Mouse (Mus musculus) macrophage (primary cell): Measurements from ENCODE around the gene Acvr1. TPM values are rescaled to one million over a fixed set of nuclear protein-coding genes. Genes with fewer than 3 reads are reported as not detected.

ENCODE experiments used
- H3K27ac ChIP-seq: fragments of 350-480 bp; formaldehyde crosslinking; 2 replicates; pipeline ENCODE4 v1.9.0; 2021
- H3K36me3 ChIP-seq: fragments of 350-480 bp; formaldehyde crosslinking; 2 replicates; pipeline ENCODE4 v1.9.0; 2021; ENCODE audit errors: inconsistent target
- H3K4me3 ChIP-seq: fragments of 350-480 bp; formaldehyde crosslinking; 2 replicates; pipeline ENCODE4 v1.9.0; 2021; ENCODE audit errors: inconsistent target
- H3K79me2 ChIP-seq: fragments of 350-480 bp; formaldehyde crosslinking; 2 replicates; pipeline ENCODE4 v1.9.0; 2021; ENCODE audit errors: inconsistent target
- WGBS: methylation state at CpG from one replicate; pipeline ENCODE4 v1.1.7; 2026; ENCODE audit warnings: inconsistent platforms; ENCODE audit not compliant: missing documents; 5-methylcytosine and 5-hydroxymethylcytosine counted together
- polyA plus RNA-seq: library from polyadenylated mRNA; stranded (reverse); fragments of 250-400 nt; gene quantifications from 3 replicates; pipeline ENCODE4 v1.2.4, GENCODE M21; 2018; ENCODE audit warnings: inconsistent platforms

The Acvr1 gene
- polyA plus RNA-seq, 1 experiment from 2014 or later: 10.7 TPM

DNA sequence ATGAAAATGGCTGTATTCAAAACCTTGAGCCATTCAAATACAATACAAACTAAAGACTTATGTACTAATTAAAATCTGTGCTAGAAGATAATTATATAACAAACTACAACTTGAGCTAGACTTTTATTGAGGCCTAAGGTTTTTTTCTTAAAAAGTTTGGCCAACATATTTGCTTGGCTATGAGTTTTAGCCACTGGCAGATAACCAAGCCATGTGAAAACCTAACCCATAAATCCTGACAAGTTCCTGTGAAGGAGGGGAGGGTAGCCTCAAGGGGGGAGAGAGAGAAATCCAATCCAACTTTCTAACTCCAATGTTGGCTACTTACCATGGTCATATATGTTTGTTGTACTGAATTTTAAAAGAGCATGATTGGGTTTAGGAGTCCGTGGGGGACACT lies 48.4 kb downstream of the Acvr1 start:
- no peak overlapping the region for H3K27ac ChIP-seq
- 86% methylated on average over 1 of the region's 1 CpGs for WGBS
- H3K36me3 ChIP-seq: no peaks in the 10 kb centered on the region
- H3K79me2 ChIP-seq: peaks cover 29% of the 10 kb centered on the region; the same call in 1 of the 2 replicates
- H3K4me3 ChIP-seq: no peak overlapping the region

GRCm38 (mm10) chr2:58516920-58517319 lies 50.0 kb downstream of the Acvr1 start:
- Histone ChIP-seq H3K79me2 (peaks cover 13% of the 10 kb centered on the region; the same call in 1 of the 2 replicates), H3K27ac (no peak overlapping the region), H3K4me3 (no peak overlapping the region), H3K36me3 (no peaks in the 10 kb centered on the region)
- 90% methylated on average over 6 of the region's 6 CpGs for WGBS

GRCm38 (mm10) chr2:58516000-58516399 lies 51.0 kb downstream of the Acvr1 start:
- Histone ChIP-seq H3K36me3 (no peaks in the 10 kb centered on the region), H3K27ac (no peak overlapping the region), H3K4me3 (no peak overlapping the region), H3K79me2 (peaks cover 4% of the 10 kb centered on the region; the same call in 1 of the 2 replicates)
- WGBS: 83% methylated on average over 15 of the region's 15 CpGs

GRCm38 (mm10) chr2:58514489-58514888 lies 52.5 kb downstream of the Acvr1 start:
- Histone ChIP-seq H3K4me3 (no peak overlapping the region), H3K79me2 (peaks cover 3% of the 10 kb centered on the region; the same call in 1 of the 2 replicates), H3K36me3 (no peaks in the 10 kb centered on the region), H3K27ac (no peak overlapping the region)
- 94% methylated on average over 11 of the region's 11 CpGs for WGBS

- Histone ChIP-seq H3K36me3 (no peaks in the 10 kb centered on the region), H3K4me3 (no peak overlapping the region), H3K79me2 (peaks cover 7% of the 10 kb centered on the region; the same call in 1 of the 2 replicates), H3K27ac (no peak overlapping the region)
- 84% methylated on average over 3 of the region's 3 CpGs for WGBS
Observed at GRCm38 (mm10) chr2:58513212-58513611, 53.7 kb downstream of the Acvr1 start.

DNA sequence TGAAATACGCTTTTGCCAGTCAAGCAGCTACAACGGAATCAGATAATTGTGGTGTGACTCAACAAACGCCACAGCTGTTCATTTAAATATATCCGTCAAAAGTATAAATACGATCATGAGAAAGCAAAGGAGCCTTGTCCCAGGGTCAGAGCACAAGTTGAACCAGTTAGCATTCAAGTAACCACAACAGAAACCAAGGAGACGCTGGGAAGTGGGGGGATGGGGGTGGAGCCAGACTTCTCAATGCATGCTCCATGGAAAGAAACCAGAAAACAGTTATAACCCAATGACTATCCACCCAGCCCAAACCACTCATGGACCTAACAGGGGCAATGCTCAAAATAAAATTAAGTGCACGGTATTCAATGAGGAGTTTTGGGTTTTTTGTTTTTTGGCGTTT lies 56.8 kb downstream of the Acvr1 start:
- H3K4me3 ChIP-seq: no peak overlapping the region
- H3K27ac ChIP-seq: no peak overlapping the region
- peaks cover 14% of the 10 kb centered on the region; the same call in 1 of the 2 replicates for H3K79me2 ChIP-seq
- no peaks in the 10 kb centered on the region for H3K36me3 ChIP-seq
- 94% methylated on average over 7 of the region's 8 CpGs for WGBS

GRCm38 (mm10) chr2:58505306-58506090 lies 61.5 kb downstream of the Acvr1 start:
- Histone ChIP-seq H3K79me2 (peaks cover 26% of the 10 kb centered on the region; the same call in 1 of the 2 replicates), H3K36me3 (no peaks in the 10 kb centered on the region), H3K4me3 (no peak overlapping the region), H3K27ac (no peak overlapping the region)
- WGBS: 84% methylated on average over 9 of the region's 9 CpGs

- H3K4me3 ChIP-seq: no peak overlapping the region
- peak overlapping the region; percentile 8; the same call in 1 of the 2 replicates for H3K27ac ChIP-seq
- 0 out of 2 replicates have a peak, but pooled peaks cover 5% of the 10 kb centered on the region for H3K79me2 ChIP-seq
- H3K36me3 ChIP-seq: no peaks in the 10 kb centered on the region
- 27% methylated on average over 8 of the region's 8 CpGs for WGBS
Observed at GRCm38 (mm10) chr2:58496647-58497410, 70.1 kb downstream of the Acvr1 start.

- 98% methylated on average over 3 of the region's 3 CpGs for WGBS
Observed at GRCm38 (mm10) chr2:58495271-58495670, 71.7 kb downstream of the Acvr1 start.

DNA sequence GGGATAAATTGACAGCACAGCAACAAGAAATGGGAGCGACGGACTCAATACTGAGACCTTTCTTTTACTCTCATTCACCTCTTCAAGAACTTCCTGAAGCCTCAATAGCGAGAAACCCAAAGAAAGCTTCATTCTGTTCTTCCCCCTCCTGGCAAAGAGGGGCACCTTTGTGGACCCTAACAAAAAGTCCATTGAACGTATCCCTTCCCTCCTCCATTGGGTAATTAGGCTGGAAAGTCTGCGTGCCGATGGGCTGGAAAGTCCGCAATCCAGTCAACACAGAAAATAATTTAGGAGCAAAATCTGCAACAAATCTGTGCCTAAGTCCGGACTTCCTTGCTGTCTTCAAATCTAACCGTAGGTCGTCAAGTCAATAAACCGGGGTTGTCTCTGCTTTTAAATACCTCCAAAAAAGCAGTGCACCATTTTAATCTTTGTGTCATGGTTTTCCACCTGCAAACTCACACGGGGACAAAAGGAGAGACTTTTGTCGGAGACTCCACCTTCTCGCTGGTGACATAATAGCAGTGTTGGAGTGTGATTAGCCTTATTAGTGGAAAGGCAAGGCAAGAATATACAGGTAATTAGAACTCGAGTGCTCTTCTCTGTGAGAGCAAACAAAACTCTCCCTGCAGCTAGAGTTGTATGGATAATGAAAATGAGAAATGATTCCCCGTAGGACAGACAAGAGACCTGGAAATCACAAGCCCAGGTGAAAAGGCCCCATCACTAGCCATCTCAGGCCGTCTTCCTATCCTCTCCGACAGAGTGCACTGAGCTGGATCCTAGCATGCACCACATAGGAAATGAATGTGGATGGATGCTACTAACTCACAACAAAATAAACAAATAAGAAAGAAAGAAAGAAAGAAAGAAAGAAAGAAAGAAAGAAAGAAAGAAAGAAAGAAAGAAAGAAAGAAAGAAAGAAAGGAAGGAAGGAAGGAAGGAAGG lies 73.0 kb downstream of the Acvr1 start:
- Histone ChIP-seq H3K36me3 (no peaks in the 10 kb centered on the region), H3K4me3 (no peak overlapping the region), H3K79me2 (no peaks in the 10 kb centered on the region), H3K27ac (no peak overlapping the region)
- WGBS: 97% methylated on average over 17 of the region's 18 CpGs

More at GRCm38 (mm10) chr2:58495271-58495670, 71.7 kb downstream of the Acvr1 start:
- Histone ChIP-seq H3K36me3 (no peaks in the 10 kb centered on the region), H3K79me2 (no peaks in the 10 kb centered on the region), H3K4me3 (no peak overlapping the region), H3K27ac (no peak overlapping the region)

DNA sequence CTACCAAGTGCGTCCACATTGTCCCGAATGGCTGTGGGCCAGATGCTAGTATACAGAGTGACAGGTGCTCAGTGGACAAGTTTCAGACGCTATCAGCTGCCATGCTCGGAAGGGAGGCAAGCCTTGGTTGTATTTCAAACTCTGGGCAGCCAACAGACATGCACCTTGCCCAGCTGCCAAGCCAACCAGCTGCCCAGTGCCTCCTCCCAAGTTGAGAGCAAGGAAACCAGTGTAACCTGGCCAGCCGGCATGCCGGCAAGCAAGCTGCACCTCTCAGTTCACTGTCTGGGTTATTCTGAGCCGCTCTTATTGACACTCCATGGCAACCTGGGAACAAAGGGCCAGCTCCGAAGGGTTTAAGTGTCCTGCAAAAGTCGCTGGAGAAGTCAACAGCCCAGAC lies 77.7 kb downstream of the Acvr1 start:
- WGBS: 96% methylated on average over 9 of the region's 9 CpGs
- H3K4me3 ChIP-seq: no peak overlapping the region
- H3K36me3 ChIP-seq: no peaks in the 10 kb centered on the region

DNA sequence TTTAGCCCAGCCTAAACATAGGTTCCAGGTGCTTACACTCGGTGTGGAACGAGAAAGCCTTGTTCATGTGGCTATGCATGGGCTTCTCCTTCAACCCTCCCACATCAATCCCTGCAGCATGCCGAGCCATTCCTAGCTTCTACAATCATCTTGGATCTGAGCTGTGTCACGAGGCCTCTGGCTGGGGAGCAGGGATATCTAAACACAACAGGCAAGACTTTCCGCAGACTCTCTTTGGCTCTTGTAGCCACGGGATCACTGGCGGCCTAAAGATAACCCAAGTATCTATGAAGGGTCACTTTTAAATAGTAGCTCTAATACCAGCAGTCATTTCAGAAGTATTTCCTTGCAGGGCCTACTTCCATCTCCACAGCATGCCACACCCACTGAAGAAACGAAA lies 78.6 kb downstream of the Acvr1 start:
- H3K79me2 ChIP-seq: no peaks in the 10 kb centered on the region
- 98% methylated on average over 8 of the region's 8 CpGs for WGBS
- no peaks in the 10 kb centered on the region for H3K36me3 ChIP-seq
- H3K27ac ChIP-seq: no peak overlapping the region
- no peak overlapping the region for H3K4me3 ChIP-seq

More for the DNA sequence above, 77.7 kb downstream of the Acvr1 start:
- H3K27ac ChIP-seq: no peak overlapping the region
- H3K79me2 ChIP-seq: no peaks in the 10 kb centered on the region

- WGBS: 100% methylated on average over 3 of the region's 3 CpGs
- no peaks in the 10 kb centered on the region for H3K36me3 ChIP-seq
- H3K27ac ChIP-seq: no peak overlapping the region
- H3K79me2 ChIP-seq: no peaks in the 10 kb centered on the region
- H3K4me3 ChIP-seq: no peak overlapping the region
Observed at GRCm38 (mm10) chr2:58487279-58487560, 79.7 kb downstream of the Acvr1 start.
